Mouse (Mus musculus) cortical plate, adult 2 months (tissue): ENCODE results near the gene Tmem164.

ENCODE experiments used
- CTCF ChIP-seq: fragments of 200-500 bp; IDR thresholded peaks from 2 replicates; pipeline ENCODE4 v1.5.1; 2011; ENCODE audit warnings: mild to moderate bottlenecking, control low read depth, low read length; ENCODE audit not compliant: insufficient read depth; ENCODE audit errors: extremely low read depth
- POLR2A ChIP-seq: fragments of 200-500 bp; IDR thresholded peaks from 2 replicates; pipeline ENCODE4 v1.6.1; 2011; ENCODE audit warnings: mild to moderate bottlenecking, low read length, control low read depth; ENCODE audit not compliant: insufficient read depth; ENCODE audit errors: extremely low read depth

DNA sequence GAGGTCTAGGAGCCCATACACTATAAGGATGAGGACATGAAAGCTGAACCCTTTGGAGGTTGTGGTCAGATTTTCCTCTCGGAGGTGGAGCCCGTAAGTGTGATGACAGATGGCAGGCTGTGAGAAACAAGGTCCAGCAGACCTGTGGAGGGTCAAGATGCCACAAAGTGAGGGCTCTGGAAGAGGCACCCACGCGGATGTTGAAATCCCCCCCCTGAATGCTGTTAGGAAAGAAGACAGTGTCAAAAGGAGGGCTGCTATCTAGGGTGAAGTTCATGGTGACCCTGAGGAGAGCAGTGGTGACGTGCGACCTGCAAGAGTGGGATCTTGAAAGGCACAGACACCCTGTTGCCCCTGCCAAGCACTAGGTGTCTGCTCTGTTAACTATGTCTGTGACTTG lies 140.0 kb downstream of the Tmem164 start:
- TF ChIP-seq POLR2A, result no peak
- TF ChIP-seq CTCF, result no peak
